Mouse (Mus musculus): ENCODE results near the gene Tnik. TPM values are rescaled to one million over a fixed set of nuclear protein-coding genes. Genes with fewer than 3 reads are reported as not detected.

Gene Tnik
- total RNA-seq, 2 experiments from 2014 or later: 166 to 227 TPM

DNA sequence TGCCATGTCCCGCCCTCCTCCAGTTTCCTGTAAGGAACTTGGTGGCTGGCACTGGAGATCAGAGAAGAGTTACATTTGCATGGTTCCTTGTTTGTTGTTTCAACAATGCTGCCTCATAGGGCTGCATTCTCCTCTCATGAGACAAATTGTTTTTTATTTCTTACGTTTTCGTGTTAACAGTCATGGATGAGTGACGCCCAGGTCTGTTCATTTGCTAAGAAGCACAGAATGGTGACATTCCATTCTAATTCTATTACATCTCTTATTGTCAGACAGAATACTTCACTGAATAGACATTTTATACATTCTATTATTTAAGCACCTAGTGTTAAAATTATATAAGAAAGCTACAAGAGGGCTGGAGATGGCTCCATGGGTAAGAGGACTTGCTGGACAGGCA, 266.5 kb downstream of the Tnik start:
- DNase-seq (ENCODE audit: extremely low spot score in 1 of 2, low spot score in 1 of 2): no peak

DNA sequence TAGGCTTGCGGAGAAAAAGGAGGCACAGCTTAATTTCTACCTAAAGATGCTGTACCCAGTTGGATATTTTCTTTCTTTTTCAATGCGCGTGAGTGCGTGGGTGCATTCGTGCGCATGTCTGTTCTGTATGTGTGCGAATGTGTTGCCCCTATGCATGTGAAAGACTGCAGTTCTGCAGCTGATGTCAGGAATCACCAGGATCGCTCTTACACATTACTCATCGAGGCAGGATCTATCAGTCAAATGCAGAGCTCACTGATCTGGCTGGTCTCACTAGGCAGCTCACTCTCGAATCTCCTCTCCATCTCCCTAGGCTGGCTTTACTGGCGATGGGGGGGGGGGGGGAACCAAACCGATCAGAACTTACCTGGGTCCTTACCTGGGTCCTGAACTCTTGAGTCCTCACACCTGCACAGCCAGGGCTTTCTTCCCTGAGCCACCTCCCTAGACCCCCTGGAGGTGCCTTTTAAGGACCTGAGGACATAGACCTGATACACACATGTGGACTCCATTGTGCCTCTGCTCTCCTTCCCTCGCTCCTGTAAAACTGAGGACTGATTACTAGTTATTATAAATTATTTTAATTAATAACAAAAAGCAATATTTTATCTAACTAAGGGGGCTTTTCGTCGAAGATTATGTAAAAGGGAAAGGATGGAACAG, 268.4 kb downstream of the Tnik start:
- DNase-seq (ENCODE audit: extremely low spot score in 1 of 2, low spot score in 1 of 2): peak in 1 of 2 experiments; percentile 12

DNA sequence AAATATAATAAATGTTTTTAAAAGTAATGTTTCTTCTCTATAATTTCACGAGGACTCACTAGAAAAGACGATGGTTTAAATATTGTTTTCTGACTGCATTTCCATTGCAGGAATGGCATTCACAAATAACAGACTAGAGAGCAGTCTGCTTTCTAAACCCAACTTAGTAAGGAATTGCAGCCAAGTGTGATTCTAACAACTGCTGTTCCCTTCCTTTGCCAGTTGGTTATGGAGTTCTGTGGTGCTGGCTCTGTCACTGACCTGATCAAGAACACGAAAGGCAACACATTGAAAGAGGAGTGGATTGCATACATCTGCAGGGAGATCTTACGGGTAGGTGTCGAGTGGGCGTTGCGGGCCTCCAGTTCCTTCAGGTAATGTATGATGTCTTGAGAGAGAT, 269.7 kb downstream of the Tnik start:
- peak in 1 of 2 experiments; percentile 24 for DNase-seq (ENCODE audit: extremely low spot score in 1 of 2, low spot score in 1 of 2)

DNA sequence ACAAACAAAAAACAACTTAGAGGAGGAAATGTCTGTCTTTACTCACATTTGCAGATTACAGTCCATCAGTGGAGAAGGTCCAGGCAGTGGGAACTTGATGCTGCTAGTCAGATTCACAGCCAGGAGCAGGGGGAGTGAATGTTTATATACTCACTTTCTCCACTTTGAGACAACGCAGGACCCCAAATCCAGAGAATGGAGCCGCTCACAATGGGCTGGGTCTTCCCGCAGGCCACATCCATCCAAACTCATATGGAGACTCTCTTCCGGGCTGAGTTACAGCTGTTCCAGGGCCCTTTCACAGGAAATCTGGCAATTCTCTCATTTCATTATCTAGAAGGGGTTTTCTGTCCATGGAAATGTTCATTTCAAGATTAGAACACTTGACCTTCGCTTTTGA, 277.1 kb downstream of the Tnik start:
- no peak for DNase-seq (ENCODE audit: extremely low spot score in 1 of 2, low spot score in 1 of 2)

DNA sequence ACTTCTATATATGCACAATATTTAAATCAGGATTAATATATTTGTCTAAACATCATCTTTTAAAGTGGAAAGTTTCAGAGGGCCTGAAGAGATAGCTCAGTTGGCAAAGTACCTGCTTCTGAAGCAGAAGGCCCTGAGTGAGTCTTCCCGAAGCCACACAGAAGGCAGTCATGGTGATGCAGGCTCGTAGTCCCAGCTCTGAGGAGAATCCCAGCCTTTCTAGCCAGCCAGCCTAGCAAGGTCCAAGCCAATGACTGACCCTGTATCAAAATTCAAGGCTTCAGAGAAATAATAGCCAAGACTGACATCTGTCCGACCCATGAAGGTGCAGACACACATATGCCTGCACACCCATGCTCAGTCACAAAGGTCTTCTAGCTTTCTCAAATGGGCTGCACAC, 279.9 kb downstream of the Tnik start:
- DNase-seq (ENCODE audit: extremely low spot score in 1 of 2, low spot score in 1 of 2): no peak

DNA sequence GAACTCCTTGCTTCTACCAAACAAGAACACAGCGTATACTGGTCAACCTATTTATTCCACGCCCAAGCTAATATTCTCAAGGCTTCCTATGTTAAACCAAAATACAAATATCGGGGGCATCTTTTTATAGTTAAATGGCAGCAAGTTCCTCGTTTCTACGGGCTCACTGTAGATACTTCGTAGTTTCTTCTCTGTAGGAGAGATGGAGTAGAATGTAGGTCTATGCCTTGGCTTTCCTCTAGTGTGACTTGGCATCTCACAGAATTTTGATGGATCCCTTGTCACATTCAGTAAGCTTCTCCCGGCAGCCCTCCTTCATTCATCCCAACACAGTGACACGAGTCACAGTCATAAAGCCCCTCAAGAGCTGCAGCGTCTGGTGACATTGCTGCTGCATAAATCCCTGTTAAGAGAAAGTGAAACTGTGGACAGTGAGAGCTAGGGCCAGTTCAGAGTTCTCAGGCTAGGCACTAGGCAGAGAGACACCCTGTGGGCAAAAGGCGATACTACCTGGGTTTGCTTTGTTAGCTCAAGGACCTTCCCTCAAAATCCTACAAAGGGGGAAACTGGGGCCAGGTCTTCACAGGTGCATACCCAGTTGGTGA, 280.5 kb downstream of the Tnik start:
- DNase-seq (ENCODE audit: extremely low spot score in 1 of 2, low spot score in 1 of 2): no peak

DNA sequence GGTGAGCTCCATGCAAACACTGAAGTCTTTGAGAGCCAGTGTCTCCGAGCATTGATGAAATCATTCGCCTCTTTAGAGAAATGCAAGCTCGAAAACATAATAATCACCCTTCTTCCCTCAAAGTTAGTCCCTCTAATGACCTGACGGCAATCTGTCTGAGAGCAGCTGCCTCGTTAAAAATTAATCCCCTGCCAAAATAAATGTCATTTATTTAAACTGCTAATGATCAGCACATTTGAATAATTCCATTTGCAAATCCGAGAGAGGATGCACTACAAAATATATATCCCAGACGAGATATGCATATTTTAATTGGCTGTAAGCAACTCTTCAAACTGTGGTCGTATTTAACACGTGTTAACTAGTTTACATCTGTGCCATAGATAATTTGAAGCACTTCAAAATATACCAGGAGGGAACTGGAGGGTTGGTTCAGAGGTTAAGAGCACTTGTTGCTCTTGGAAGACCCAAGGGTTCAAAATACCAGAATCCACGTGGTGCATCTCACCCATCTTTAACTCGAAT, 281.4 kb downstream of the Tnik start:
- no peak for DNase-seq (ENCODE audit: extremely low spot score in 1 of 2, low spot score in 1 of 2)

DNA sequence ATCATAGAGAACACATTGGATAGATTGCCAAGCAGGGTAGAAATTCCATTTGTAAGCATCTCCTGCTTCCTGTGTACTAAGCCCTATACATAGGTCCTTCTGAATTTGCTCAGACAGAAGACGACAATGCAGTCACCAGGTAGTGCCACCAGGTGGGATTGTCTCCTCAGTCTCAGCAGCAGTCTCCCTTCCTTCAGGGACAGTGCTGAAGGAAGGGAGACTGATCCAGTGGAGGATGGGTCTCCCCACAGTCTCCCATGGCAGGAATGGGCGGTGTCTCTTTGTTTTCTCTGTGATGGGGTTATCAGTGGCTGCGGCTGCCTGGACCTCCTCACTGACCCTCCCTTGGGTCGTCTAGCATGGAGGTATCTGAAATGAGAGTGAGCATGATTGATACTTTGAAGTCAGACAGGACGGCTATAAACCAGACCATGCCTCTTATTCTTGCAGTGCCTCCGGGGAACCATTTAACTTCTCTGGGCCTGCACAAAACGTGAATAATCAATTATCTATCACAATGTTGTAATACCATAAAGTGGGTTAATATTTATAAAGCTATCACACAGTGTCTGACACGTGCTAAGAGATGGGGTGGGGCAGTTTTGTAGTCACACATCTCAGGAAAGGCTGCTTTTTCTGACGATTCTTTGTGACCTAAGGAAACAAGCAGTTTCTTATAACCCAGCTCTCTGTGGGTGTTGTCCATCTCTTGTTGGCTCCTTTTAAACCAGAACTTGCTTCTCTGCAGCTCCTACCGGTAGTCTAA, 285.1 kb downstream of the Tnik start:
- DNase-seq (ENCODE audit: extremely low spot score in 1 of 2, low spot score in 1 of 2): no peak

DNA sequence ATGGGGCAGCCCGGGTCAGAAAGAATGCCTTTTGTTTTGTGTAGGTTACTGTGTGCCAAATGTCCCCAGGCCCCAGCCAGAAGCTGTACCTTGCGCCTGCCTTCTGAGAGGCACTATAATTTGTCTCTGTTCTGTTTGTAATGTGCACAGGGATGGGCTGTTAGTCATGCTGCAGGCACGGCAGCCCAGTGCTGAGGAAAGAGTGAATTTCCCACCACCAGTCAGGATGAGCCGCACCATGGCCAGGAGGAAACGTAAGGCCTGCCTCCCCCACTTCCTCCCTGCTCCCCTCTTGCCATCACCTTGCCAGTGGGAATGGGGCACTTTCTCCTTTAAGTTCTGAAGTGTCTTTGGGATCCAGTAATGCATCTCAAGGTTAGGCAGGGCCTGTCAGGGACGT, 286.4 kb downstream of the Tnik start:
- DNase-seq (ENCODE audit: extremely low spot score in 1 of 2, low spot score in 1 of 2): no peak

DNA sequence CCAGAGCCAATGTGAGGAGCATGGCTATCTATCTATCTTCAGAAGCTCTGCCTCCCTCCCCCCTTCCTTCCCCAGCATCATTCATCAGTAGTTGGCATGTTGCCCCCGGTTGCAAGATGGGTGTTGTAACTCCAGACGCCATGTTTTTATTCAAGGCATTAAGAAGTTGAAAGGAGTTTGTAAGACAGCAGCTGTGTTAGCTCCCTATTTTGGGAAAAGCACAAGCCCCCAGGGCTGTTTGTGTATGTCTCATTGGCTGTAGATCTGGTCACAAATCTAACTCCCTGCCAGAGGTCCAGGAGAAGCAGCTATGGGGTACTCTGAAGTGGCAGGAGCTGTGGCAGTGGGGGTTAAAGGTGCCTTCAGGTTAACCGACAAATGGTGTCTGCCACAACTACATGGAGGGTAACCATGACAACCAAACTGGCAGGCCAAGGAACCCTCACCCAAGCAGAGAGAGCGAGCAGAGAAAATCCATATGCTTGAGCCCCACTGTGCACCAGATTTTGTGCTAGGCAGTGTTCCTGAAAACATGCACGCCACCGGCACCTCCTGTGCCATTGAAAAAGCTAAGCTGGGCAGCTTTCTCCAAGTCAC, 287.6 kb downstream of the Tnik start:
- no peak for DNase-seq (ENCODE audit: extremely low spot score in 1 of 2, low spot score in 1 of 2)

DNA sequence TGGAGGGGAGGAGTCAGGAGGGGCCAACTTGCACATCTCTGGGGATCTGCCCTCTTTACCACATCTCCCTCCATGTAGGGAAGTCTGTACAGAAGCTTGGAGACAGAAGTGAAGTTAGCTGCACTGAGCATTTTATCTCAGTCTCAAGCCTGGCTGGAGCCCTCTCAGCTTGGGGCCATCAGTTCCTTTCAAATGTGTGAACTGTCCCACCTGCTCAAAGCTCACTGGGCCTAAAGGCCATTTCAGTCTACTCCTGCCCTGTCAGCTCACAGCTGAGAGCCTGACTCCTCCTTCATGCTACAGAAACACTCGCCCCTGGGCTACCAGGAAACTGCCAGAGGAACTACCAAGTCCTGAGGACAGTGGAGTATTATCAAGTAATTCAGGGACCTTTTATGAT, 288.7 kb downstream of the Tnik start:
- DNase-seq (ENCODE audit: extremely low spot score in 1 of 2, low spot score in 1 of 2): no peak

DNA sequence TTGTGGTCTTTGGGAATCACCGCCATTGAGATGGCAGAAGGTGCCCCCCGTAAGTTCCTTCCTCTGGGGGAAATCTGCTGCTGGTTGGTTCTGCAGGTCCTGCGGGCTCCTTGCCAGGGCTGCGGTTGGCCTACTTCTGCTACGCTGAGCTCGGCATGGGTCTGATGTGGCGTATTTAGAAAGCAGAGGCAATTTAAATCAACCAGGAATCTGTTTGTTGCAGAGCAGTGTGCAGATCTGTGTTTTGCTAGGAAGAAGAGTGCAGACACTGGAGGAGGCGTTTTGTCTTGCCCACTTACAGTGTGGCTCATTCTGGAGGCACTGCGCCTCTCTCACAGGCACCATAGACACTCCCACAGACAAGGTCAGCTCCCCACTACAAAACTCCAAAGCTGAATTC, 291.9 kb downstream of the Tnik start:
- no peak for DNase-seq (ENCODE audit: extremely low spot score in 1 of 2, low spot score in 1 of 2)

DNA sequence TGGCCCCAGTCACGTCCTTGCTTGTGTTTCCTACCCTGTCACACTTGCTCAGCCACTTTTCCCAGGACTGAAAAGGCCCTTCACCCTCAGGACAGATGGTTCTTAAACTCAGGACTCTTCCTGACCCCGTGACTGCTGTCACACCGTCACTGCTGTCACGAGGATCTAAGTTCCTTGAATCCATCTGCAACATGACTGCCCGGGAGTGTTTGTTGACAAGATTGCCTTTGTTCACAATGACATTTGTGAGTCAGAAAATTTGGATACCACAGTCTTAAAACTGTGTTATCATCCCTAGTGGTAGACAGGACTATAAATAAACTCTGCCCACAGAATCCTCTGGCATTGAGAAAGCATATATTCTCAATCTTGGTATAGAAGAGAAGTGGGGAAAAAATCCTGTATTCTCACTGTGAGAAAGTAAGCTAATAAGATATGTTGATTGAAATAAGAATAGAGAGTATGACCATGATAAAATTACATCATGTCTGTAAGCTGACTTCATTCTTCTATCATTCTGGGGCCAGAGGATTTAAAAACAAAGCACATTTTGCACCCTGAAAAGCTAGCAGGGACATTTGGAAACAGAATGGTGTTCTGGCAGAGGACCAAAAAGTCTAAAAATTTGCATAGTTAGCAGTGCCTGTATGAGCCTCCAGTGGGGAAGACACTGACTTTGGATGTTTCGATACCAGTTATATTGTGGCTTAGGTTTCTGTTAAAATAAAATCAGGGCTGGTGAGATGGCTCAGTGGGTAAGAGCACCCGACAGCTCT, 293.0 kb downstream of the Tnik start:
- no peak for DNase-seq (ENCODE audit: extremely low spot score in 1 of 2, low spot score in 1 of 2)

DNA sequence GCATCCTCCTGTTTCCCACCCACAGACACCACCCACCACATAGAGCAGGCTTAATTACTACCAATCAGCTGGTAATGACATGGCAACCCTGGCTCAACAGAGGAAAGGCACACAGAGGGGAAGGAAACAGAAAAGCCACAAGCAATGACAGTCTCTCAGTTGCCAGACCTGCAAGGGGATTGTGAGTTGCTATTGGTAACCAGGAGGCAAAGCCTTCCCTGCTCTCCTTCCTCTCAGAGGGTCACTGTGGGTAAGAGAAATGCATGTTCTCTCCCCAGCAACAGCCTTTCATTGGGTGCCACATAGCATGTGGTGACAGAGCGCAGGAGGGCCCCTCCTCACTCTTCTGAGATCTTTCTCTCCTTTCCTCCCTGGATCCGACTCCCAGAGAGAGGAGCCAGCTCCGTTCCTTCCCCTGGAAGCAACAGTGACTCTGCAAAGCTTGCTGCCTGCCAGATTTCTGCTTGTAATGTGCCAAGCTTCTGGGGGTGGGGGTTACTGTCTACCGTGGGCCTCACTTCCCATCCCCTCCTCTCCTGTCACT, 295.4 kb downstream of the Tnik start:
- DNase-seq (ENCODE audit: extremely low spot score in 1 of 2, low spot score in 1 of 2): peak in 1 of 2 experiments; percentile 36

DNA sequence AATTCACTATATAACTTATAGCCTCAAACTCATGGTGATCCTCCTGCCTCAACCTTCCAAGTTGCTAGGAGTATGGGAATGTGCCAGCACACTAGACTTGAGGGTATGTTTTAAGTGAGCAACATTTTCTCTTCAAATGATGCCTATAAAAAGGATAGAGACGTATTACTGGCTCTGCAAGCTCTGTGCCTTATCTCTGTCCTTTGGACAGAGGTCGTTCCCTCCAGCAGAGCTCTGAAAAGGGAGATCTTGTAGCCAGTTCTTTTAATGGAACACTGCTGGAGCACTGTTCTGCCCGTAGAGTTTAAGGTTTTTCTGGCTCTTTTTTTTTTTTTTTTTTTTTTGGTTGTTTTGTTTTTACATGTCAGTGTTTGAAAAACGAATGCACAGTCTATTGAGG, 298.4 kb downstream of the Tnik start:
- DNase-seq (ENCODE audit: extremely low spot score in 1 of 2, low spot score in 1 of 2): no peak

DNA sequence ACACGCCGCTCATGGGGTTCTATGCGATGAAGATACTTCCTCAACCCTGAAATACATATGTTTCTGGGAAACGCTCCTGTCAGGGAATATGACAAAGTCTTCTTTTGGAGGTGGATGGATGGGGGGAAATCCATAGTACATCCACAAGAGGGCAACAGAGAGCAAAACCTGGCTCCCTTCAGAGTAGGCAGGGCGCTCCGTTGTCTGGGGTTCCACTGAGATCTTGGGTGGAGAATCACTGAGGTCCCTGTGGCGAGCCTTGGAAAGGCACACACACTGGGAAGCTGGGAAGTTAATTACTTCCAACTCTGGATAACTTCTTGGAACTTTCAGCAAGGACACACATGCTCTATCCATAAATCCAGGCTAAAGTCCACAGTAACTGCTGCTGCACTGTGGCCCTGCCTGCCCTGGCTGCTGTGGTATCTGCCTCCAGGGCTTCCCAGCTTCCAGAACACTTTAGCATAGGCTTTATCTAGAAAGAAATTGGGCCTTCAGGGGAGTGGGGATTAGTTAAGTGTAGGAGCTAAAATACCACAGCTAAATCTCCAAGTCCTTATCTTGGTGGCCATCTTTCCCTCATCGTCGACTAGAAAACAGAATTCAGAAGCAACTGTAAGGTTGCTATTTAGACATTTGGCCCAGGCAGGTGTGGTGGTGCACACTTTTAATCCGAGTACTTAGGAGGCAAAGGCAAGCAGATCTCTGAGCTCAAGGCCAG, 299.8 kb downstream of the Tnik start:
- peak in 1 of 2 experiments; percentile 35 for DNase-seq (ENCODE audit: extremely low spot score in 1 of 2, low spot score in 1 of 2)

DNA sequence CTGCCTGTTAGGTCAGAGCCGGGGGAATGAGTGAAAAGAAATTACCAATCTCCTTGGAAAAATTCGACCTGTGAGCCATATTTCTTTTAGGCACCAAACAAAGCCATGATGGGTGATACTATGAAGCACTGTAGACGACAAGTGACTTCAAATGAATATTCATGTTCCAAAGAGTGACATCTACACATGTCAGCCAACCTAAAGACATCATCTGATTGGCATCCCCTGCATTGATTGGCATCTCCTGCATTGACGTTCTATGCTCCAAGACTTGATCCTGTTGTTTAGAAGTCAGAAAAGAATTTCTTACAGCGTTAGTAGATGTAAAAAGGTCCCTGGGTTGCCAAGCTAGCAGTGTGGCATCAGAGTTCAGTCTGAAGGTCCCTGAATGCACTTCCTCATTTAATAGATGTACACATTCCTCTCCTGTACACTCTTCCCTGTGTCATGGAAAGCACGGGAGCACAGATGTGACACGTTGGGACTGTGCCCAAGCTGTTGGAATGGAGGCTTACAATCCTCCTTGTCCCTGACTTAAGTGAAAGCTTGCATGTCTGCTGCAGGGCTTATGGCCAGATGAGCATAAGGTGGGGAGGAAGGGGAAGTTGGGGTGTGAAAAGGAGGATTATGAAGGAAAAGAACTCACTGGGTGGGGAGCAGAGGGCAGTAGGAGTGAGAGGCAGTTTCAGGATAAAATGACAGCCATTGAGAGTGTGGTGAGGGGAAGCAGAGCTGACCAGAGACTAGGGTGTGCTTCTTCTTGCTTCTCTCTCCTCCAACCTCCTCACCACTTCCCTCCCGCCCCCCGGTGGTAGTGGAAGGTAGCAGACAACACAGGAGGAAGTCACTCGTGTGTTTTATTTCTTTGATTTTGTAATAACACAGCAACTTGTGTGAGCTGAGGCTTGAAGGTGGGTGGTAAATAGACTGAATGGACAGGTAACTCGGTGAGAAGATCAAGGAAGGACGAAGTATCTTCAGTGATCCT, 301.6 kb downstream of the Tnik start:
- no peak for DNase-seq (ENCODE audit: extremely low spot score in 1 of 2, low spot score in 1 of 2)

DNA sequence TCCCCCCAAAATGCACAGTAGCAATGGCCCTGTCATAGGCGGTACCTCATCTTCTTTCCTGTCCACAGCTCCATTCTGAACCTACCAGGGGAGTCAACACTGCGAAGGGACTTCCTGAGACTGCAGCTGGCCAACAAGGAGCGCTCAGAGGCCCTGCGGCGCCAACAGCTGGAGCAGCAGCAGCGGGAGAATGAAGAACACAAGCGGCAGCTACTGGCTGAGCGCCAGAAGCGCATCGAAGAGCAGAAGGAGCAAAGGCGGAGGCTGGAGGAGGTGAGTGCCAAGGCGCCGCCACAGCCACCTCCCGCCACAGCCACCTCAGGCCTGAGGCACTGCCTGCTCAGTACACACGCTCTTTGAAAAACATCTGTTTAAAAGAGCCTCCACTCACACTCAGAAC, 314.3 kb downstream of the Tnik start:
- peak in 1 of 2 experiments; percentile 38 for DNase-seq (ENCODE audit: extremely low spot score in 1 of 2, low spot score in 1 of 2)

Data from layer of hippocampus, postnatal 25 days (tissue).